8 mouse cellular contexts compared by ENCODE assay signal in the genomic region with DNA sequence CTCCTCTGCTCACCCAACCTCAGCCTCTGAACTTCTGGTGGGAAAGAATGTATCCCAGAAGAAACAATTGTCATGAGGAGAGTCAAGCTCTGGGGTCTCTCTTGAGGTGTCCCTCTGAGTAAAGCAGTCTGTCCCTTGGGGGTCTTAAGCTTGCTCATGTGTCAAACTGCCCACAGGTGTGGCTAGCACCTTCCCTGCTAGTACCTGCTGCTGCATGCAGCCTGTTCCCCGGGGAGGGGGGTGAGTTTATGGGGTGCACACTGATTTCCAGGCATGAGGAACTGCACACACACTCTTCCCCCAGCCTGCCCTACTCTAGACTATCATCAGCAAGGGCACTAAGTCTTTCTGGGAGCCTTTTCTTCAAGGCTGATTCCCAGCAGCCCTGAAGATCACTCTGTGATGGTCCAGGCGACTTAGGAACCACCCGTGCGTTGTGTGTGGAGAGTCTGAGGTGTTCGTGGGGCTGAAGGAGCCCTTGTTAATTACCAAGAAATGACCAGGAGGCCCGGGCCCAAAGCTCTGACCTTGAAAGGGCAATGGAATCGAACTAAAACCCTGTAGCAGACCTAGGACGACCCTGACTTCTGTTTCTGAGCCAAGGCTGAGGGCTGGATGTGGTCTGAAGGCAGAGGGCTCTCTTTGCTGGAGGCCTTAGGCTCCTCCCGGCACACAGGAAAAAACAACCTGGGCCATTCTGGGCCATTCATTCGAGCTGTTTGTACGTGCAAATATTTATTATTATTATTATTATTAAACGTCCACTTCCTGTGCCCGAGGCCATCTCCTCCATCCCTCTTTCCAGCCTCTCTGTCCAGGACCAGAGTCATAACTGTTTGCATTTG.
DNase-seq lines count a peak whose midpoint lies in the region; ATAC-seq and TF ChIP-seq lines count a peak whose summit lies in the region.

No protein-coding gene starts in this region.

- TF ChIP-seq POLR2A in cortical plate, adult 2 months (IDR thresholded peaks at IDR 0.05; ENCODE audit: extremely low read depth, insufficient read depth, low read length), result no peak

- no peak for ATAC-seq in hindbrain, postnatal 0 days

- no peak for TF ChIP-seq CTCF in cortical plate, adult 2 months (IDR thresholded peaks at IDR 0.05; ENCODE audit: extremely low read depth, insufficient read depth, low read length)
- TF ChIP-seq CTCF in hindbrain, postnatal 0 days (IDR thresholded peaks at IDR 0.05; ENCODE audit: low read depth), result no peak

- no peaks in the 10 kb centered on the region for H3K9me3 ChIP-seq in hindbrain, postnatal 0 days (ENCODE audit: low read length)
- no peaks in the 10 kb centered on the region for H3K9me3 ChIP-seq in midbrain, embryonic 10.5 days (replicated peaks)

- DNase-seq in cerebellum, adult 9-11 months, result peak; percentile 56
- DNase-seq in cerebellum, adult 11-12 months, result no peak
- DNase-seq in hindbrain, postnatal 0 days (ENCODE audit: low spot score), result no peak
- no peak for DNase-seq in midbrain, embryonic 10.5 days (ENCODE audit: low spot score)
- no peak for DNase-seq in adipocyte (ENCODE audit: low spot score)
- DNase-seq in ovary, postnatal 10 days (ENCODE audit: low spot score), result no peak
- no peak for DNase-seq in cerebellum, adult 11 months

- H3K27ac ChIP-seq in cortical plate, adult 2 months (ENCODE audit: insufficient read depth, low read length), result peak overlapping the region; percentile 99; the same call in 1 of the 2 replicates
- H3K27ac ChIP-seq in hindbrain, postnatal 0 days, result peak overlapping the region; percentile 99
- peak overlapping the region; percentile 99 for H3K27ac ChIP-seq in midbrain, embryonic 10.5 days (replicated peaks)

- 46% methylated on average over 13 of the region's 13 CpGs for WGBS in hindbrain, postnatal 0 days
- WGBS in midbrain, embryonic 10.5 days, result 42% methylated on average over 13 of the region's 13 CpGs

- H3K36me3 ChIP-seq in hindbrain, postnatal 0 days (ENCODE audit: insufficient read depth, low read length), result no peaks in the 10 kb centered on the region
- H3K36me3 ChIP-seq in midbrain, embryonic 10.5 days, result no peaks in the 10 kb centered on the region

- no peaks in the 10 kb centered on the region for H3K27me3 ChIP-seq in hindbrain, postnatal 0 days (ENCODE audit: insufficient read depth, low read length)
- H3K27me3 ChIP-seq in midbrain, embryonic 10.5 days (ENCODE audit: low read depth, poor library complexity, severe bottlenecking), result peaks cover under 1% of the 10 kb centered on the region; the same call in 1 of the 2 replicates

- H3K9ac ChIP-seq in hindbrain, postnatal 0 days (replicated peaks; ENCODE audit: low read length), result no peak overlapping the region

- peaks cover 28% of the 10 kb centered on the region for H3K4me1 ChIP-seq in cortical plate, adult 2 months (ENCODE audit: control insufficient read depth, insufficient read depth, low read length)
- peaks cover 54% of the 10 kb centered on the region for H3K4me1 ChIP-seq in hindbrain, postnatal 0 days (ENCODE audit: insufficient read depth, low read length)
- peaks cover 100% of the 10 kb centered on the region for H3K4me1 ChIP-seq in midbrain, embryonic 10.5 days

- no peak overlapping the region for H3K4me3 ChIP-seq in cortical plate, adult 2 months (ENCODE audit: insufficient read depth, low read length)
- no peak overlapping the region for H3K4me3 ChIP-seq in hindbrain, postnatal 0 days (ENCODE audit: low read length)
- H3K4me3 ChIP-seq in midbrain, embryonic 10.5 days, result no peak overlapping the region

- no peak overlapping the region for H3K4me2 ChIP-seq in hindbrain, postnatal 0 days (ENCODE audit: low read depth, low read length)
